Mouse (Mus musculus): ENCODE results near the gene Cela2a.

DNA sequence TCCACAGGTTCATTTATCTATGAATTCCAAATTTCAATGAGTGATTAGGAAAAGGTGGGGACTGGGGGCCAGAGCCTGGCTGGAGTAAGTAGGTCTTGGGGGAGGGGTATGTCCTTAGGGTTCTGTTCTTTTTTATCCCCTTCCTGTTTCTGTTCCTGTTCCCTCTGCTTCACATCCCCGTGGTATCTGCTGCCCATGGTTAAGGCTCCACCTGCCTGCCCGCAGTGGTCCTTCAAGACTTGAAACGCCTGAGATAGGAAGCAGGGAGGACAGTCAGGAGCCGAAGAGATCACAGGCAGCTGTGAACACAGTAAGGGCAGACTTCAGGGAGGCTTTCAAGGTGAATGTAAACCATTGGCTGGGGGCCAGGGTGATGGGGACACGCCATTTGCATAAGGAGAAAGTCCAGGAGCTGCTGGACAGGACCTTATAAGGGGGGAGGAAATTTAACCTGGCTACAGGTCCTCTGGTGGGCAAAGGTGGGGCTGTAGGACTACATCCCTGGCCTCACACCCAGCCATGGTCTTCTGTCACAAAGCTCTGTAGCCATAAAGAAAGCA lies 8.7 kb upstream of the Cela2a start:
- TF ChIP-seq CTCF (IDR thresholded peaks at IDR 0.05; ENCODE audit: low read depth, low read length) = no peak
- TF ChIP-seq GATA1 (IDR thresholded peaks at IDR 0.05; ENCODE audit: borderline replicate concordance, low read length) = no peak
